Mouse (Mus musculus) neural tube, embryonic 14.5 days (tissue): ENCODE results near the gene Ssu72. TPM values are rescaled to one million over a fixed set of nuclear protein-coding genes. Genes with fewer than 3 reads are reported as not detected.

Experiments used
- ATAC-seq: fragments of 200-750 bp; cut with Nextera tagmentation; 2 replicates; pipeline ENCODE4 v1.8.0; 2017; ENCODE audit warnings: low read depth, mild to moderate bottlenecking, moderate TSS enrichment, moderate library complexity
- H3K27ac ChIP-seq: fragments of 300-500 bp; sonication (generic); 2 replicates; pipeline ENCODE4 v1.5.1; 2014; ENCODE audit warnings: low read depth, mild to moderate bottlenecking, control low read depth, low read length, moderate library complexity, mixed read lengths
- H3K27me3 ChIP-seq: fragments of 300-500 bp; sonication (generic); 2 replicates; pipeline ENCODE4 v1.6.1; 2014; ENCODE audit warnings: low read length; ENCODE audit not compliant: control insufficient read depth, insufficient read depth
- H3K36me3 ChIP-seq: fragments of 300-500 bp; sonication (generic); 2 replicates; pipeline ENCODE4 v1.6.1; 2014; ENCODE audit warnings: low read length, mixed read lengths; ENCODE audit not compliant: control insufficient read depth, insufficient read depth
- H3K4me1 ChIP-seq: fragments of 300-500 bp; sonication (generic); 2 replicates; pipeline ENCODE4 v1.6.1; 2014; ENCODE audit warnings: low read length; ENCODE audit not compliant: control insufficient read depth, insufficient read depth
- H3K4me2 ChIP-seq: fragments of 300-500 bp; sonication (generic); 2 replicates; pipeline ENCODE4 v1.6.1; 2014; ENCODE audit warnings: mild to moderate bottlenecking, low read depth, low read length, control low read depth
- H3K4me3 ChIP-seq: fragments of 300-500 bp; sonication (generic); 2 replicates; pipeline ENCODE4 v1.5.1; 2014; ENCODE audit warnings: low read depth, low read length, control low read depth, mixed read lengths
- H3K9ac ChIP-seq: fragments of 300-500 bp; sonication (generic); replicated peaks from 2 replicates; pipeline ENCODE4 v1.6.1; 2014; ENCODE audit warnings: low read depth, mild to moderate bottlenecking, control low read depth, low read length, mixed read lengths
- H3K9me3 ChIP-seq: fragments of 300-500 bp; sonication (generic); 2 replicates; pipeline ENCODE4 v1.6.1; 2016; ENCODE audit warnings: low read length; ENCODE audit not compliant: control insufficient read depth
- WGBS: fragments of 180-500 bp; shearing (Covaris S2); extraction: QIAGEN DNeasy Blood & Tissue Kit; methylation state at CpG from one replicate; pipeline ENCODE4 v1.1.7; 2014; 5-methylcytosine and 5-hydroxymethylcytosine counted together
- polyA plus RNA-seq: library from polyadenylated mRNA; unstranded; fragments of >200 nt; fragmentation: Nextera tagmentation; extraction: Ambion mirVana; gene quantifications from 2 replicates; pipeline ENCODE4 v1.2.1, GENCODE M21; 2014

Ssu72 gene
- polyA plus RNA-seq, 1 experiment from 2014 or later: 172 TPM

DNA sequence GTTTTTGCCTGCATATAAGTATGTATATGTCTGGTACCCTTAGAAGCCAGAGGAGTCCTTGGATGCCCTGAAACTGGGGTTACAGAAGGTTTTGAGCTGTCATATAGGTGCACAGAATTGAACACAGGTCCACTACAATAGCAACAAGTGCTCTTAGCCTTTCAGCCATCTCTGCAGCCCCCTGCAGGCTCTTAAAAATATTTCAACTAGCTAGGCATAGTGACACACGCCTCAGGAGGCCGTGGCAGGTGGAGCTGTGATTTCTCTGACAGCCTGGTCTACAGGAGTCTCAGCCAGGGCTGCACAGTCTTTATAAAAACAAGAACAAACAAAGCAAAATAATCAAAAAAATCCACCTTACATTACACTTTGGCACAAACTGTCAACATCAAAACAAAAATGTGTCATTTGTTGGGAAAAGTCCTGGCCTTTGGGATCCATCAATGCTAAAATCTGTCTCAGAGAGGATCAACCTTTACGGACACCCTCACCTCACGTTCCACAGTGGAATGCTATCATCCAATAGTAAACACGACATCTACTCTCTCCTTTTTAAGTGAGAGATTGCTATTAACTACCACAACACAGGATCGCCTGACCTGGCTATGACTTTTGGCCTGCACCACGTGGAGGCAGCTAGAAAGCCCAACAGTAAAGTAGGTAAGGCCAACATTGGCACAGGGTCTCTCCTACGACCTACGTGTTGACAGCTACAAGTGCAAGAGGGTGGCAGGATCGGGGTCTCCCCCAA lies 55.4 kb downstream of the Ssu72 start:
- peak overlapping the region; percentile 81 for H3K4me3 ChIP-seq
- ATAC-seq: peak; percentile 38; the same call in 1 of the 2 replicates
- H3K9me3 ChIP-seq: no peaks in the 10 kb centered on the region
- peaks cover 15% of the 10 kb centered on the region for H3K4me1 ChIP-seq
- peaks cover 8% of the 10 kb centered on the region for H3K36me3 ChIP-seq
- no peak overlapping the region for H3K27ac ChIP-seq
- 6% methylated on average over 10 of the region's 10 CpGs for WGBS
- H3K4me2 ChIP-seq: peak overlapping the region; percentile 98
- H3K27me3 ChIP-seq: no peaks in the 10 kb centered on the region
- H3K9ac ChIP-seq: peak overlapping the region; percentile 66

DNA sequence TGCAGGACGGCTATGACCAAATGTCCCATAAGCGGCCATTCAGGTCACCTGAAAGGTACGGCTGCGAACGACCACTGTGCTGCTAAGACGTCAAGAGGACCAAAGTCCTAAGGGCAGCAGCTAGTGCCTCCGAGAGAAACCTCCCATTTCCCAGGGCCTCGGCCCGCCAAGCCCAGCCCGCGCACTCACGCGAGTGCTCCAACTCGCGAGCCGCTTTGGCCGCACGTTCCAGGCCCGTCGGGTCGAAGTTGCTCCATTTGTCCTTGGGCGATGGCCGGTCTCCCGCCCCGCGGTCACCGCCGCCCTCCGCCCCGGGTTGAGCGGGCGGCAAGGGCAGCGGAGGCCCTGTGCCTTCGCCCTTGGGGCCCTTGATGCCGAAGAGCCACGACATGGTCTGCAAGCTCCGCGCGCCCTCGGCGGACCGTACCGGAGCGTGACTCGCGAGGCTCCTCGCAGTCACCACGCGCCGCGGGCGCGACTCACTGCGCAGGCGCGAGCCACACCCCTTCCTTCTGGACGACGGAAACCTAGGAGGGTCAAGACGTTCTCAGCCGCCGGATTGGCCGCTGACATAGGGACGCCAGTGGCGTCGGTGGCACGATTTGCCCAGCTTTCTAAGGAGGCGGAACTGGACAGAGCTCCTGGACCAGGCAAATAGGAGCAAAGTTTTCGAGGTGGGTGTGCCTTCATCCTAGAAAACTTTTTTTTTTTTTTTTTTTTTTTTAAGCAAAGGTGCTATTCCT lies 56.2 kb downstream of the Ssu72 start, which contains the start of gene Atad3a:
Atad3a (minus strand) TSS at position 481 of the 743 bp plus-strand sequence.
- 0 out of 2 replicates have a peak within 1 kb of the TSS, but pooled peaks have one; percentile 10 for H3K27ac ChIP-seq
- H3K9me3 ChIP-seq: no peaks in the 10 kb centered on the region
- peak within 1 kb of the TSS; percentile 81 for H3K4me3 ChIP-seq
- peak within 1 kb of the TSS; percentile 98 for H3K4me2 ChIP-seq
- peaks cover 15% of the 10 kb centered on the region for H3K4me1 ChIP-seq
- H3K27me3 ChIP-seq: no peaks in the 10 kb centered on the region
- 0 out of 2 replicates have a peak, but pooled peaks cover under 1% of the 10 kb centered on the region for H3K36me3 ChIP-seq
- H3K9ac ChIP-seq: peak within 1 kb of the TSS; percentile 66
- peak; percentile 96 for ATAC-seq
- 2% methylated on average over 68 of the region's 68 CpGs for WGBS

DNA sequence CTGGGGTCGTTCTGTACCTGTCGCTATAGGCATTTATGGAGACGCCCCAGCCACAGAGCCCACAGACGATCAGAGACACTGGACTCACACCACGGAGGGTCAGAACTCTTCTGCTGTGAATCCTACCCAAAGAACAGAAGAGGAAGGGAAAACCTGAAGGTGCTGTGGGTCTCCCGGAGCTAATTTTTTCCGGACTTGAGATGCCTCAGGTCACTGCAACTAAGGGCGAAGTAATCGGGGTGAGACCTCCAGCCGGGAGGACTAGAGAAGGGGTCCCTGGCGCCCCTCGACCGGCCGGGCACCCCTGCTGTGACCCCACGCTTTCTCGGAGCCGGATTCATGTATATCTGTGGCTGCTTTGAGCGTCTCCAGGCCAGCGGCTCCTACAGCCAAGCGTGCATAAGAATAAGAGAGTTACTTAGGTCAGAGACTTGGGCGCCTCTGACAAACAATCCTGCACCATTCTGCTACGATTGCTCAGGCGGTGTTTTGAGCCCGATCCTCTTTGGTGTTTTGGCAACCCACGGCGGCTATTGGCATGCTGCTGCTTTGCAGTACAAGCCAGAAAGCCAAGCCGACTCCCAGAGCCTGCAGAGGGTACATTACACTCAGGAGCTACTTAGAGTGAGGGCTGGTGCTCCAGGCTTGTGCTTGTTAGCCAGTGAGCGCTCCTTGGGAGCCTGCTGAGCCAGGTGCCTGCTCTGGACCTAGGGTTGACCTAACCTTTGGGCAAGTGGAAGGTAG lies 56.9 kb downstream of the Ssu72 start:
- 3% methylated on average over 28 of the region's 28 CpGs for WGBS
- Histone ChIP-seq H3K27me3 (no peaks in the 10 kb centered on the region), H3K4me1 (peaks cover 15% of the 10 kb centered on the region), H3K36me3 (no peaks in the 10 kb centered on the region), H3K4me3 (peak overlapping the region; percentile 81), H3K9me3 (no peaks in the 10 kb centered on the region), H3K27ac (no peak overlapping the region), H3K4me2 (peak overlapping the region; percentile 98), H3K9ac (peak overlapping the region; percentile 46)
- peak; percentile 9; the same call in 1 of the 2 replicates for ATAC-seq

DNA sequence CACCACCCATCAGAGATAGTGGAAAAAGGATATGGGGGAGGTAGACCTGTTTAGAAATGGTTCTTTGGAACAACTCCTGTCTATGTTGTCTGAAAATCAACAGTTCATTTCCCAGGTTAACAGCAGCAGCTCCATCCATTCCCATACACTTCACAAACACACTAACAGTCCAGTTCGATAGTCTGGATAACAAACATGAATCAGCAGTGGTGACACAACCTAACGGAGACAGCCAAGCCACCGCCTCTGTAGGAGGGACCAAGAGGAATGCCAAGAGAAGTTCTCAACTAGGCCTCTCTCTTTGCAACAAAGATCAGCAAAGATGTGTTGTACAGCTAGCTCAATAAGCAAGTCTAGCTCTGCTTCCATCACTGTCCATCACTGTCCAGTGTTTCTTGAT lies 57.8 kb downstream of the Ssu72 start:
- Histone ChIP-seq H3K4me2 (peak overlapping the region; percentile 98; the same call in 1 of the 2 replicates), H3K9ac (no peak overlapping the region)
- WGBS: 90% methylated on average over 3 of the region's 3 CpGs

DNA sequence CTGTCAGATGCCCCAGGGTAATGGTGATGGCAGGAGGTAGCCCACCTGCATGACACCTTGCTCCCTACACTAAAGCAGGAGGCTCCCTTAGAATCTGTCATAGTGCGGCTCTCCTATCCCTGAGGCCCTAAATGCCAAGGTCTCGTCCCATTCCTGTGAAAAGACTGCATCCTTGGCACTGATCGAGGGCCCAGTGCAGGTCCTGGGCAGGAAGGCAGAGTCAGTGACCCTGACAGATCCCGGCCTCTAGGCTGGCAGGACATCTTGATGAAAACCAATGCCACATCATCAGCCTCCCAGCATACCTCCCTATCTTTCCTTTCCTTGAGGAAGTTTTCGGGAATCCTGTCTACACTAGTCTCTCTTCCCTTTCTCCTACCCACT lies 64.9 kb downstream of the Ssu72 start:
- peak overlapping the region; percentile 68; the same call in 1 of the 2 replicates for H3K27ac ChIP-seq
- no peaks in the 10 kb centered on the region for H3K36me3 ChIP-seq
- peak overlapping the region; percentile 42; the same call in 1 of the 2 replicates for H3K4me3 ChIP-seq
- no peaks in the 10 kb centered on the region for H3K9me3 ChIP-seq
- peak overlapping the region; percentile 71; the same call in 1 of the 2 replicates for H3K9ac ChIP-seq
- peak overlapping the region; percentile 78 for H3K4me2 ChIP-seq
- 0 out of 2 replicates have a peak, but pooled peaks cover 3% of the 10 kb centered on the region for H3K27me3 ChIP-seq
- 0 out of 2 replicates have a peak, but pooled peaks cover 11% of the 10 kb centered on the region for H3K4me1 ChIP-seq
- WGBS: 64% methylated on average over 5 of the region's 5 CpGs
- ATAC-seq: no peak

More for the DNA sequence above, 57.8 kb downstream of the Ssu72 start:
- no peak overlapping the region for H3K27ac ChIP-seq
- peaks cover 15% of the 10 kb centered on the region for H3K4me1 ChIP-seq
- no peak overlapping the region for H3K4me3 ChIP-seq
- H3K27me3 ChIP-seq: no peaks in the 10 kb centered on the region
- no peak for ATAC-seq
- no peaks in the 10 kb centered on the region for H3K9me3 ChIP-seq
- no peaks in the 10 kb centered on the region for H3K36me3 ChIP-seq

DNA sequence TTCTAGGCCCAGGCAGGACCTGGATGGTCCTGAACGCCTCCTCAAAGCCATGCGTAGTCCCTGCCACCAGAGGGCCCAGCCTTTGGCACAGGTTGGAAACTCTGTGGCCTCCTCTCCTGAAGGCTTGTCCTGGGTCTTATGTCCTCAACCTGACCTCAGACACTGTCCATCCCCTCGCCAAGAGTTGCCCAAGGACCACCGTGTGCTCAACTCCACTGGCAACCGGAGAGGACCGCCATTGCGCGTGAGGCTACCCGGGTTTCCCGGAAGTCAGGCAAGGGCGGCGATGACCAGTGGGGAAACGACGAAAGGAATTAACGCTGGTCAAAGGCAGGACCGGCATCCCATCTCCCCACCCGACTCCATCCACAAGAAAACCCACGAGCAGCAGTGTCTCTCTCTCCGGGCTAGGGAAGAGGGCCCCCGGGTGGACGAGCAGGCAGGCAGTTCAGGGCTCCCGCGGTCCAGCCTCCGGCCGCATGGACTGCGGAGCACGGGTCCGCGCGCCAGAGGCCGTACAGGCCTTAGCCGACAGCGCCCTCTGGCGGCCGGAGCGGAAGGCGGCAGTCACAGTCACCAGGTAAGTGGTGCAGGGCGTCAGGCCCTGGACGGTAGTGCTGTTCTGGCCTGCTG lies 65.4 kb downstream of the Ssu72 start:
- H3K4me3 ChIP-seq: peak overlapping the region; percentile 42

DNA sequence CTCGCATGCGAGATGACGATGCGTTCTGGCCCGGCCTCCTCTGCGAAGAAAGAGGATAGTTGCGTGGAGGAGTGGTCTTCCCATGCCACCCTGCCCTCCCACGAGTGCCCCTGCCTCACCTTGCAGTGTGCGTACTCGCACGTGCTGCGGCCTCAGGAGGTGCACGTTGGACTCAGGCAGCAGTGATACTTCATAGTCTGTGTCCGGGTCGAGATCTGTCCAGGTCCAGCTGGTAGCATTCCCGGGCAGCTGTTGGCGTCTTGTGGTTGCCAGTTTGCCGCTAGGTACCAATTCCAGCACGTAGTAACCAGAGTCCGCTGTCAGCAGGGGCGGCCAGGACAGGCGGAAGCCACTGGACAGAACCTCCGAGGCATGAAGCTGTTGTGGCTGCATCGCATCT lies 66.0 kb downstream of the Ssu72 start:
- ATAC-seq: no peak

More for the DNA sequence above, 65.4 kb downstream of the Ssu72 start:
- ATAC-seq: peak; percentile 84
- Histone ChIP-seq H3K4me2 (peak overlapping the region; percentile 78), H3K27me3 (0 out of 2 replicates have a peak, but pooled peaks cover 3% of the 10 kb centered on the region), H3K9ac (peak overlapping the region; percentile 71), H3K4me1 (peaks cover 13% of the 10 kb centered on the region; the same call in 1 of the 2 replicates), H3K9me3 (no peaks in the 10 kb centered on the region), H3K36me3 (no peaks in the 10 kb centered on the region), H3K27ac (peak overlapping the region; percentile 68)
- 0% methylated on average over 36 of the region's 39 CpGs for WGBS

DNA sequence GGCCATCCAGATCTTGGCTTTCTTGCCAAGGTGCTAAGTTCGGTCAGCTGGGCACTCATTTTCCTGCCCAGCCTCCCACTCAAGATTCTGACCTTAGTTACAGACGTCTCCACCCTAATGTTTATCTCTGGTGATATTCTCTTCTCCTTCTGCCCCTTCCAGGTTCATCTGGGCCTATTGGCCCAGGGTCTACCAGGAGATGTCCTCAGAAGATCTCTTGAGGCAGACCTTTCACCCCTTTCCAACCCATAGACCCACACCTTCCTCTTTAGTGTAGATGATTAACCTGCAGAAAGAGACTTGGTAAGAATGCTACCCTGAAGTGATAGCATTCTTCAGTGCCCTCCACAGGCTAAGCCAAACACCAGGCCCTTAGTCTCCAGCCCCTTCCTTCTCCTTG lies 67.1 kb downstream of the Ssu72 start:
- Histone ChIP-seq H3K4me3 (no peak overlapping the region), H3K9ac (no peak overlapping the region), H3K4me2 (no peak overlapping the region), H3K27ac (no peak overlapping the region), H3K27me3 (0 out of 2 replicates have a peak, but pooled peaks cover 3% of the 10 kb centered on the region), H3K9me3 (no peaks in the 10 kb centered on the region), H3K4me1 (peaks cover 18% of the 10 kb centered on the region; the same call in 1 of the 2 replicates), H3K36me3 (no peaks in the 10 kb centered on the region)
- no peak for ATAC-seq
- WGBS: 88% methylated on average over 2 of the region's 2 CpGs

More for the DNA sequence above, 66.0 kb downstream of the Ssu72 start:
- H3K9me3 ChIP-seq: no peaks in the 10 kb centered on the region
- H3K27me3 ChIP-seq: 0 out of 2 replicates have a peak, but pooled peaks cover 3% of the 10 kb centered on the region
- H3K27ac ChIP-seq: no peak overlapping the region
- no peaks in the 10 kb centered on the region for H3K36me3 ChIP-seq
- peak overlapping the region; percentile 42 for H3K4me3 ChIP-seq
- WGBS: 42% methylated on average over 24 of the region's 24 CpGs
- peak overlapping the region; percentile 78 for H3K4me2 ChIP-seq
- H3K9ac ChIP-seq: peak overlapping the region; percentile 71
- peaks cover 18% of the 10 kb centered on the region; the same call in 1 of the 2 replicates for H3K4me1 ChIP-seq
